Mouse (Mus musculus) neural tube, embryonic 15.5 days (tissue): ENCODE results near the gene Pnpla5. TPM values are rescaled to one million over a fixed set of nuclear protein-coding genes. Genes with fewer than 3 reads are reported as not detected.

Experiments
- ATAC-seq: fragments of 200-750 bp; cut with Nextera tagmentation; 2 replicates; pipeline ENCODE4 v1.8.0; 2017; ENCODE audit warnings: mild to moderate bottlenecking, moderate TSS enrichment, moderate library complexity; ENCODE audit not compliant: low FRiP score
- H3K27ac ChIP-seq: fragments of 300-500 bp; sonication (generic); replicated peaks from 2 replicates; pipeline ENCODE4 v1.5.1; 2015; ENCODE audit warnings: mild to moderate bottlenecking, inconsistent platforms
- H3K27me3 ChIP-seq: fragments of 300-500 bp; sonication (generic); replicated peaks from 2 replicates; pipeline ENCODE4 v1.6.1; 2015; ENCODE audit warnings: inconsistent platforms
- H3K36me3 ChIP-seq: fragments of 300-500 bp; sonication (generic); 2 replicates; pipeline ENCODE4 v1.6.1; 2015; ENCODE audit warnings: inconsistent platforms
- H3K4me1 ChIP-seq: fragments of 300-500 bp; sonication (generic); 2 replicates; pipeline ENCODE4 v1.6.1; 2015; ENCODE audit warnings: inconsistent platforms
- H3K4me2 ChIP-seq: fragments of 300-500 bp; sonication (generic); 2 replicates; pipeline ENCODE4 v1.6.1; 2015; ENCODE audit warnings: inconsistent platforms, mild to moderate bottlenecking, moderate library complexity
- H3K4me3 ChIP-seq: fragments of 300-500 bp; sonication (generic); replicated peaks from 2 replicates; pipeline ENCODE4 v1.5.1; 2015; ENCODE audit warnings: mild to moderate bottlenecking, inconsistent platforms
- H3K9ac ChIP-seq: fragments of 300-500 bp; sonication (generic); replicated peaks from 2 replicates; pipeline ENCODE4 v1.6.1; 2015; ENCODE audit warnings: mild to moderate bottlenecking, inconsistent platforms
- H3K9me3 ChIP-seq: fragments of 300-500 bp; sonication (generic); replicated peaks from 2 replicates; pipeline ENCODE4 v1.6.1; 2016; ENCODE audit warnings: inconsistent platforms
- WGBS: fragments of 180-500 bp; shearing (Covaris S2); methylation state at CpG from one replicate; pipeline ENCODE4 v1.1.7; 2015; ENCODE audit warnings: mixed read lengths; 5-methylcytosine and 5-hydroxymethylcytosine counted together
- polyA plus RNA-seq: library from polyadenylated mRNA; unstranded; fragments of >200 nt; fragmentation: Nextera tagmentation; extraction: Ambion mirVana; gene quantifications from 2 replicates; pipeline ENCODE4 v1.2.1, GENCODE M21; 2015

Gene Pnpla5
- polyA plus RNA-seq, 1 experiment from 2014 or later: not detected

- ATAC-seq: no peak
- Histone ChIP-seq H3K27ac (no peak overlapping the region), H3K4me1 (0 out of 2 replicates have a peak, but pooled peaks cover 2% of the 10 kb centered on the region), H3K27me3 (no peaks in the 10 kb centered on the region), H3K36me3 (no peaks in the 10 kb centered on the region), H3K4me2 (no peak overlapping the region), H3K4me3 (no peak overlapping the region), H3K9me3 (no peaks in the 10 kb centered on the region), H3K9ac (no peak overlapping the region)
- 24% methylated on average over 12 of the region's 12 CpGs for WGBS
These were observed 13.8 kb upstream of the Pnpla5 start for GRCm38 (mm10) chr15:84136473-84137415.

GRCm38 (mm10) chr15:84135472-84135871 lies 12.5 kb upstream of the Pnpla5 start:
- no peak overlapping the region for H3K4me3 ChIP-seq
- no peaks in the 10 kb centered on the region for H3K9me3 ChIP-seq
- 91% methylated on average over 5 of the region's 5 CpGs for WGBS
- H3K4me2 ChIP-seq: no peak overlapping the region
- H3K27ac ChIP-seq: no peak overlapping the region
- H3K36me3 ChIP-seq: no peaks in the 10 kb centered on the region
- H3K9ac ChIP-seq: no peak overlapping the region
- H3K4me1 ChIP-seq: 0 out of 2 replicates have a peak, but pooled peaks cover 2% of the 10 kb centered on the region
- no peaks in the 10 kb centered on the region for H3K27me3 ChIP-seq
- ATAC-seq: no peak

- Histone ChIP-seq H3K9ac (no peak overlapping the region), H3K9me3 (no peaks in the 10 kb centered on the region), H3K27me3 (no peaks in the 10 kb centered on the region), H3K4me2 (no peak overlapping the region), H3K4me1 (no peaks in the 10 kb centered on the region), H3K36me3 (no peaks in the 10 kb centered on the region), H3K27ac (no peak overlapping the region), H3K4me3 (no peak overlapping the region)
- 84% methylated on average over 4 of the region's 4 CpGs for WGBS
- no peak for ATAC-seq
These were observed 10.5 kb upstream of the Pnpla5 start for GRCm38 (mm10) chr15:84133440-84133839.

- H3K4me3 ChIP-seq: no peak overlapping the region
- no peaks in the 10 kb centered on the region for H3K36me3 ChIP-seq
- no peak for ATAC-seq
- no peak overlapping the region for H3K9ac ChIP-seq
- 96% methylated on average over 7 of the region's 7 CpGs for WGBS
- H3K27ac ChIP-seq: no peak overlapping the region
- H3K4me2 ChIP-seq: no peak overlapping the region
- H3K4me1 ChIP-seq: no peaks in the 10 kb centered on the region
- H3K9me3 ChIP-seq: no peaks in the 10 kb centered on the region
- no peaks in the 10 kb centered on the region for H3K27me3 ChIP-seq
These were observed 9.0 kb upstream of the Pnpla5 start for GRCm38 (mm10) chr15:84131971-84132370.

- Histone ChIP-seq H3K4me1 (no peaks in the 10 kb centered on the region), H3K9ac (no peak overlapping the region), H3K36me3 (no peaks in the 10 kb centered on the region), H3K27me3 (no peaks in the 10 kb centered on the region), H3K4me3 (no peak overlapping the region), H3K9me3 (no peaks in the 10 kb centered on the region), H3K27ac (no peak overlapping the region), H3K4me2 (no peak overlapping the region)
- WGBS: 66% methylated on average over 16 of the region's 16 CpGs
- no peak for ATAC-seq
These were observed 8.3 kb upstream of the Pnpla5 start for GRCm38 (mm10) chr15:84131096-84131786.

GRCm38 (mm10) chr15:84126871-84127270 lies 3.9 kb upstream of the Pnpla5 start:
- Histone ChIP-seq H3K27me3 (no peaks in the 10 kb centered on the region), H3K4me3 (no peak overlapping the region), H3K4me1 (no peaks in the 10 kb centered on the region), H3K9me3 (no peaks in the 10 kb centered on the region), H3K9ac (no peak overlapping the region), H3K36me3 (no peaks in the 10 kb centered on the region), H3K27ac (no peak overlapping the region), H3K4me2 (no peak overlapping the region)
- 42% methylated on average over 5 of the region's 5 CpGs for WGBS
- no peak for ATAC-seq

GRCm38 (mm10) chr15:84126447-84126846 lies 3.5 kb upstream of the Pnpla5 start:
- H3K9me3 ChIP-seq: no peaks in the 10 kb centered on the region
- no peak for ATAC-seq
- no peak overlapping the region for H3K4me3 ChIP-seq
- 82% methylated on average over 4 of the region's 4 CpGs for WGBS
- no peak overlapping the region for H3K9ac ChIP-seq
- no peak overlapping the region for H3K4me2 ChIP-seq
- no peaks in the 10 kb centered on the region for H3K27me3 ChIP-seq
- no peaks in the 10 kb centered on the region for H3K36me3 ChIP-seq
- H3K27ac ChIP-seq: no peak overlapping the region
- H3K4me1 ChIP-seq: no peaks in the 10 kb centered on the region

GRCm38 (mm10) chr15:84124086-84124485 lies 1.1 kb upstream of the Pnpla5 start:
- Histone ChIP-seq H3K9me3 (no peaks in the 10 kb centered on the region), H3K4me2 (no peak overlapping the region), H3K27me3 (no peaks in the 10 kb centered on the region), H3K9ac (no peak overlapping the region), H3K36me3 (no peaks in the 10 kb centered on the region), H3K4me3 (no peak overlapping the region), H3K4me1 (no peaks in the 10 kb centered on the region), H3K27ac (no peak overlapping the region)
- no peak for ATAC-seq
- 72% methylated on average over 7 of the region's 7 CpGs for WGBS

- Histone ChIP-seq H3K4me3 (no peak overlapping the region), H3K4me1 (no peaks in the 10 kb centered on the region), H3K36me3 (no peaks in the 10 kb centered on the region), H3K9me3 (no peaks in the 10 kb centered on the region), H3K27me3 (no peaks in the 10 kb centered on the region), H3K27ac (no peak overlapping the region), H3K9ac (no peak overlapping the region), H3K4me2 (no peak overlapping the region)
- 75% methylated on average over 7 of the region's 7 CpGs for WGBS
- no peak for ATAC-seq
These were observed 1.9 kb downstream of the Pnpla5 start for GRCm38 (mm10) chr15:84121036-84121435.

GRCm38 (mm10) chr15:84120612-84121011 lies 2.4 kb downstream of the Pnpla5 start:
- Histone ChIP-seq H3K4me3 (no peak overlapping the region), H3K27me3 (no peaks in the 10 kb centered on the region), H3K9ac (no peak overlapping the region), H3K4me1 (no peaks in the 10 kb centered on the region), H3K4me2 (no peak overlapping the region), H3K9me3 (no peaks in the 10 kb centered on the region), H3K36me3 (no peaks in the 10 kb centered on the region), H3K27ac (no peak overlapping the region)
- no peak for ATAC-seq
- WGBS: 24% methylated on average over 6 of the region's 6 CpGs

GRCm38 (mm10) chr15:84116466-84116865 lies 6.5 kb downstream of the Pnpla5 start:
- Histone ChIP-seq H3K4me3 (no peak overlapping the region), H3K27me3 (0 out of 2 replicates have a peak, but pooled peaks cover 3% of the 10 kb centered on the region), H3K4me1 (no peaks in the 10 kb centered on the region), H3K9me3 (no peaks in the 10 kb centered on the region), H3K9ac (no peak overlapping the region), H3K27ac (no peak overlapping the region), H3K36me3 (no peaks in the 10 kb centered on the region), H3K4me2 (no peak overlapping the region)
- 86% methylated on average over 1 of the region's 1 CpGs for WGBS
- ATAC-seq: no peak

GRCm38 (mm10) chr15:84115727-84116126 lies 7.2 kb downstream of the Pnpla5 start:
- H3K9ac ChIP-seq: no peak overlapping the region
- 65% methylated on average over 5 of the region's 5 CpGs for WGBS
- no peaks in the 10 kb centered on the region for H3K36me3 ChIP-seq
- H3K4me1 ChIP-seq: no peaks in the 10 kb centered on the region
- 0 out of 2 replicates have a peak, but pooled peaks cover 3% of the 10 kb centered on the region for H3K27me3 ChIP-seq
- ATAC-seq: no peak
- no peak overlapping the region for H3K4me3 ChIP-seq
- no peak overlapping the region for H3K27ac ChIP-seq
- H3K9me3 ChIP-seq: no peaks in the 10 kb centered on the region
- no peak overlapping the region for H3K4me2 ChIP-seq
